Mouse (Mus musculus) forebrain, embryonic 11.5 days (tissue): ENCODE measurements around the gene Cyp17a1. TPM values are rescaled to one million over a fixed set of nuclear protein-coding genes. Genes with fewer than 3 reads are reported as not detected.

Experiments
- ATAC-seq: fragments of 200-750 bp; cut with Nextera tagmentation; replicated peaks from 2 replicates; pipeline ENCODE4 v1.8.0; 2017; ENCODE audit warnings: moderate TSS enrichment; ENCODE audit not compliant: low FRiP score
- DNase-seq: peaks from one replicate; pipeline ENCODE4 v3.0.0-alpha.2; 2017; ENCODE audit warnings: low spot score
- H3K27ac ChIP-seq: fragments of 300-500 bp; sonication (generic); 2 replicates; pipeline ENCODE4 v1.5.1; 2014; ENCODE audit warnings: low read depth, low read length
- H3K27me3 ChIP-seq: fragments of 300-500 bp; sonication (generic); 2 replicates; pipeline ENCODE4 v1.6.1; 2014; ENCODE audit warnings: mild to moderate bottlenecking, low read length, mixed read lengths; ENCODE audit not compliant: control insufficient read depth, insufficient read depth
- H3K36me3 ChIP-seq: fragments of 300-500 bp; sonication (generic); 2 replicates; pipeline ENCODE4 v1.6.1; 2014; ENCODE audit warnings: mild to moderate bottlenecking, low read length, moderate library complexity, mixed read lengths; ENCODE audit not compliant: control insufficient read depth, insufficient read depth
- H3K4me1 ChIP-seq: fragments of 300-500 bp; sonication (generic); replicated peaks from 2 replicates; pipeline ENCODE4 v1.6.1; 2014; ENCODE audit warnings: low read length, mixed read lengths; ENCODE audit not compliant: control insufficient read depth, insufficient read depth
- H3K4me2 ChIP-seq: fragments of 300-500 bp; sonication (generic); 2 replicates; pipeline ENCODE4 v1.6.1; 2014; ENCODE audit warnings: low read depth, mild to moderate bottlenecking, low read length, moderate library complexity, mixed read lengths; ENCODE audit not compliant: severe bottlenecking
- H3K4me3 ChIP-seq: fragments of 300-500 bp; sonication (generic); 2 replicates; pipeline ENCODE4 v1.5.1; 2014; ENCODE audit warnings: low read depth, low read length
- H3K9ac ChIP-seq: fragments of 300-500 bp; sonication (generic); 2 replicates; pipeline ENCODE4 v1.6.1; 2014; ENCODE audit warnings: low read length
- H3K9me3 ChIP-seq: fragments of 300-500 bp; sonication (generic); 2 replicates; pipeline ENCODE4 v1.6.1; 2016; ENCODE audit warnings: low read length, mixed read lengths; ENCODE audit not compliant: control insufficient read depth
- WGBS: fragments of 180-500 bp; shearing (Covaris S2); extraction: QIAGEN DNeasy Blood & Tissue Kit; methylation state at CpG from one replicate; pipeline ENCODE4 v1.1.7; 2014; 5-methylcytosine and 5-hydroxymethylcytosine counted together
- polyA plus RNA-seq: library from polyadenylated mRNA; unstranded; fragments of >200 nt; fragmentation: Nextera tagmentation; extraction: Ambion mirVana; gene quantifications from 2 replicates; pipeline ENCODE4 v1.2.1, GENCODE M21; 2014

Cyp17a1 gene
- polyA plus RNA-seq, 1 experiment from 2014 or later: not detected

DNA sequence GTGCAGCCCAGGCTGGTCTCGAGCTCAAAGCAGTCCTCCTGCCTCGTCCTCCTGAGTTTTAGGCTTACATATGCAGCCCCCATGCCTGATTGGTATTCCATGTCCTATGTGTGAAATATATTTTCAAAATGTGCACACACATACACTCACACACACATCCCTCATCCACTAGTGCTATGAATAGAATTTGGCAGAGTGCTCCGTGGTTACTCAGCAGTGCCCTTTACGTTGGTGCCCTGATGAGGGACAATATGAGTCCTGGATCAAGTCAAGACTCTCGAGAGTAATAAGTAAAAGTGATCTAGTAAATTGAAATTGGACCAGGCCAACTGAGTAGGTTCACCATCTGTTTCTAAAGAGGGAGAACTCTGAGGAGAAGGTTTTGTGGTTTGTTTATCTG lies 29.7 kb downstream of the Cyp17a1 start:
- H3K27me3 ChIP-seq: no peaks in the 10 kb centered on the region
- H3K27ac ChIP-seq: no peak overlapping the region
- no peaks in the 10 kb centered on the region for H3K9me3 ChIP-seq
- DNase-seq: no peak
- H3K4me1 ChIP-seq: peaks cover 12% of the 10 kb centered on the region
- 89% methylated on average over 5 of the region's 5 CpGs for WGBS
- H3K4me2 ChIP-seq: no peak overlapping the region
- ATAC-seq: no peak
- no peak overlapping the region for H3K4me3 ChIP-seq
- no peak overlapping the region for H3K9ac ChIP-seq
- H3K36me3 ChIP-seq: no peaks in the 10 kb centered on the region

DNA sequence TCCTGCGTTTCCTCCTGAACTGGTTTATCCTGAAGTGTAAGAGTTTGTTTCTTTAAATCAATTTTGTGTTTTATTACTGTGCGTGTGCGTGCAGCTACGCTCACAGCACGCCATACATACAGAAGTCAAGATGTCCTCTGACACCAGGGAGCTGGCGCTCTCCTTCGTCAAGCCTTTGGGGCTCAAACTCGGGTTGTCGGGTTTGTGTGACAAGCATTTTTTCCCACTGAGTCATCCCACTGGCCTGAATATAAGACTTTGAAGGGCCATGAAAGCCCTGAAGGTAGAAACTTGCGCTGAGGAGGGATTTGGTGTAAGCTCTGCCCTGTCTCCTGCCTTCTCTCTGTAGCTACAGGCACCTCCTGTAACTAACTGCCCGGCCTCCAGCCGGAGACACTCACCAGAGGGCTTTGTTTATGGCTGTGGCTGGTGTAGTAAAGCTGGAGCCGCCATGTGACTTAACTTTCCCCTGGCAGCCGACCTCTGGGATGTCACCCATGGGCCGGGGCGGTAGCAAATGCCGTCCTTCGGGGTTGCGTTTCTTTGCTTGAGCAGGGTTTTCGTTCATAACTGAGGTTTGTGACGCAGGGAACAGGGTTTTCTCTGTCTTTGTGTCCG lies 30.7 kb downstream of the Cyp17a1 start:
- WGBS: 77% methylated on average over 22 of the region's 22 CpGs
- Histone ChIP-seq H3K27ac (no peak overlapping the region), H3K9me3 (no peaks in the 10 kb centered on the region), H3K4me3 (no peak overlapping the region), H3K36me3 (no peaks in the 10 kb centered on the region; the same call in 1 of the 2 replicates), H3K4me1 (peaks cover 12% of the 10 kb centered on the region), H3K9ac (no peak overlapping the region), H3K4me2 (no peak overlapping the region), H3K27me3 (no peaks in the 10 kb centered on the region)
- DNase-seq (no peak), ATAC-seq (no peak)

DNA sequence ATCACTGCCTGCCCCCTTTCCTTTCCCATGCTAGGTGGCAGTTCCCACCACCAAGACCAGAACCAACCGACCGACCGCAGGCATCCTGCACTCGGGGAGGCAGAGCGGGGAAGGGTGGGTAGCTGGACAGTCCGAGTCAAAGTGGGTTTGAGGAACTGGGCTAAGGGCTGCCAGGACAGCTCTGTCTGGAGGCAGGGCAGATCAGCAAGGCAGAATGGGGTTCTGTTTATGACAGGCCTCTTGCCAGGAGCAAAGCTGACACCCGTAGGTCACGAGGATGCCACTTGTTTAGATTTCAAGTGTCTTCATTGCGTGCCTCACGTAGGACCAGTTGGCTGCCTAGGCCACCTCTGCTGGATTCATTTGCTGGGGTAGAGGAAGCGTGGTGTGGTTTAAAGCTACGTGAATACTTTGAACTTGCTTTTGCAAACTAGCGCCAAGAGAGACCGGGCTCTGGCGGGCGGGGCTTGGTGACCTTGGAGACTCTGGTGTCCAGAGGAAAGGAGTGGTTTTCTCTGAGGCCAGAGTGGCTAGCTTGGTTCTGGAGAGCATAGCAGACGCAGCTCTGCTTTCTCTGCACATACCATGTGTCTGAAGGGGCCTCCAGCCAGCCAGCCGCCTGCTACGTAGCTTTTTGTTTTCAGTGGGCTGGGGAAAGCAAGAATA lies 31.4 kb downstream of the Cyp17a1 start:
- Histone ChIP-seq H3K27me3 (no peaks in the 10 kb centered on the region), H3K9ac (no peak overlapping the region), H3K4me2 (no peak overlapping the region), H3K9me3 (no peaks in the 10 kb centered on the region), H3K4me1 (peaks cover 12% of the 10 kb centered on the region), H3K27ac (peak overlapping the region; percentile 42; the same call in 1 of the 2 replicates), H3K4me3 (no peak overlapping the region), H3K36me3 (no peaks in the 10 kb centered on the region; the same call in 1 of the 2 replicates)
- WGBS: 72% methylated on average over 19 of the region's 19 CpGs
- DNase-seq (no peak), ATAC-seq (no peak)

DNA sequence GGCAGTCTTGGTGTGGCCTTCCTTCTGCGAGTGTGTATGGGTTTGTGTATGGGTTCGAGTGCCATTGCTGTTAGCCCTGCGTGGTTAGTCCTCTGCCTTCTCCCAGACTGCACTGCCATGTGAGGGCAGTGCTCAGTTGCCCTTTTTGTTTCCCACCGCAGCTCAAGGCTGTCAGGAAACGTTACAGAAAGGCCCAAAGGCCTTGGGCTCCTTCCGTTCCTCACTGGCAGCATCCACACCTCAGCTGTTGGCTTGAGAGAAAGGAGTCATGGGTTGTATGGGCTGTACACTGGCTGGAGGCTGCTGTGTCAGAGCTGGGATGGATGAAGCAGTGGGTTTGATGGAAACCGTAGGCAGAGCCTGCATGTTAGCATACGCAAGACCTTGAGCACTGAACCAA lies 32.2 kb downstream of the Cyp17a1 start:
- Histone ChIP-seq H3K9ac (no peak overlapping the region), H3K36me3 (no peaks in the 10 kb centered on the region; the same call in 1 of the 2 replicates), H3K9me3 (no peaks in the 10 kb centered on the region), H3K4me3 (no peak overlapping the region), H3K27ac (no peak overlapping the region), H3K4me2 (no peak overlapping the region), H3K4me1 (peaks cover 12% of the 10 kb centered on the region), H3K27me3 (no peaks in the 10 kb centered on the region)
- no peak for DNase-seq
- WGBS: 94% methylated on average over 8 of the region's 8 CpGs
- ATAC-seq: no peak

DNA sequence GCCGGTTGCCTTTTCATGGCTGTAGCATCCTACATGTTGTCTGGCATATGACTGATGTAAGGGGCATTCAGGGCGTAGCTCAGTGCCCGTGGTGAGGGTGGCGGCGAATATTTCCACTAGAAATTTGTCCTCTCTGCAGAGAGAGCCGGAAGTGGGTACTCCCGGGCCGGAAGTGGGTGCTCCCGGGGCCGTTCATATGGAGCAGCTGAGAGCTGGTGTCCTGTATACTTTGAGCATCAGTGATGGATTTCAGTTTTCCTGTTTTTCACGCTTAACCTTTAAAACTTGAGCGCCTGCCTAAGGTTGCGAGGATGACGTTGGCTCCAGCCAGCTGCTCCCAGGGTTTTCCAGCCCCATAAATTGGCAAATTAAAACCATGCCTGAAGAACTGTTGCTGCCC lies 33.5 kb downstream of the Cyp17a1 start:
- DNase-seq (no peak), ATAC-seq (no peak)
- no peak overlapping the region for H3K4me3 ChIP-seq
- no peaks in the 10 kb centered on the region; the same call in 1 of the 2 replicates for H3K36me3 ChIP-seq
- no peak overlapping the region for H3K9ac ChIP-seq
- no peaks in the 10 kb centered on the region for H3K9me3 ChIP-seq
- peaks cover 3% of the 10 kb centered on the region; the same call in 1 of the 2 replicates for H3K4me1 ChIP-seq
- no peaks in the 10 kb centered on the region for H3K27me3 ChIP-seq
- H3K4me2 ChIP-seq: no peak overlapping the region
- no peak overlapping the region for H3K27ac ChIP-seq
- 90% methylated on average over 14 of the region's 14 CpGs for WGBS

DNA sequence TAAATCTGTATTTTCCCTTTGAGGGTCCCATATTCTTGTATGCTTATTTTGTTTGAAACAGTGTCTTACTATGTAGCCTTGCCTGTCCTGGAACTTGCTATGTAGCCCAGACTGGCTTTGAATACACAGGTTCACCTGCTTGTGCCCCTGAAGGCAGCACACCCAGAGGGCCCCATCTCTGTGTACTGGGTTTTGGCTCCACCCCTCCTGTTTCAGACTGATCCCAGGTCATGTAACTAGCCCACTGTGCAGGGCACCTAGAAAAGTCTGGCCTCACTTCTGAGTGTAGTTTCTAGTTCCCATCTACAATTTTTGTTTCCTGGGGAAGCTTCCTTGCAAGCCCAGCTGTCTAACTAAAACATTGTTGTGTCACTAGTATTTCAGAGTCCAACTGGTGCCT lies 33.9 kb downstream of the Cyp17a1 start:
- Histone ChIP-seq H3K4me3 (no peak overlapping the region), H3K27ac (no peak overlapping the region), H3K9me3 (no peaks in the 10 kb centered on the region), H3K36me3 (no peaks in the 10 kb centered on the region; the same call in 1 of the 2 replicates), H3K9ac (no peak overlapping the region), H3K4me1 (no peaks in the 10 kb centered on the region), H3K4me2 (no peak overlapping the region), H3K27me3 (no peaks in the 10 kb centered on the region)
- no peak for ATAC-seq
- no peak for DNase-seq

DNA sequence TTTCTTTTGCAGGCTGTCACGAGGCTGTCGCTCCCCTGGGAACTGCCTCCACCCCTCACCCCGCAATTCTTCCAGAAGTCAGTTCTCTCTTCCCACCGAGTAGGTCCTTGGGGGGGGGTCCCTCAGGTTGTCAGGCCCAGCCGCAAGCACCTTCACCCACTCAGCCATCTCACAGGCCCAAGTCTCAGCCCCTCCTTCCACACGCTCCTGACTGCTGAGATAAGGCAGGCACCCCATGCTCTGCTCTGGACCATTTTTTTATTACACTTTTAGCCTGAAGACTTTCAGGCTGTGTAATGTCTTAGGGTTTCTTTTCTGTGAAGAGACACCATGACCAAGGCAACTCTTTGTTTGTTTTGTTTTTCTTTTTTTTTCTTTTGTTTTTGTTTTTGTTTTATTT lies 35.4 kb downstream of the Cyp17a1 start:
- no peaks in the 10 kb centered on the region for H3K4me1 ChIP-seq
- H3K27ac ChIP-seq: no peak overlapping the region
- ATAC-seq (no peak), DNase-seq (no peak)
- no peaks in the 10 kb centered on the region for H3K27me3 ChIP-seq
- no peak overlapping the region for H3K9ac ChIP-seq
- no peak overlapping the region for H3K4me3 ChIP-seq
- H3K4me2 ChIP-seq: no peak overlapping the region
- no peaks in the 10 kb centered on the region; the same call in 1 of the 2 replicates for H3K36me3 ChIP-seq
- WGBS: 86% methylated on average over 6 of the region's 6 CpGs
- H3K9me3 ChIP-seq: no peaks in the 10 kb centered on the region

DNA sequence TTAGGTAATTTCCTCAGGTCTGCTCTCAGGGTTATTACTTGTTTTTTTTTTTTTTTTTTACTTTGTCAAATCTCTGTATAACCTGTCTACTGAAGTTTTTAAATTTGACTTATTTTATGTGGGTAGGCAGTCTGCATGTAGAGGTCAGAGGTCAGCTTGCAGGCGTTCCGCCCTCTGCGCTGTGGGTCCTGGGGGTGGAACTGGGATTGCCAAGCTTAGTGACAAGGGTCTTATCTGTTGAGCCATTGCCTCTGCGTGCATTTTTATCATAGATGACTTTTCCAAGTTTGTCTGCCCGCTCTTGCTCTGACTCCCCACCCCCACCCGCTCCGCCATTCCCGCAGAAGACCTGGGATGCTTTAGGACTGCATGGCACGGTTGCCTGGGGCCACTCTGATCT lies 37.2 kb downstream of the Cyp17a1 start:
- WGBS: 84% methylated on average over 9 of the region's 9 CpGs
- H3K9me3 ChIP-seq: no peaks in the 10 kb centered on the region
- no peaks in the 10 kb centered on the region; the same call in 1 of the 2 replicates for H3K36me3 ChIP-seq
- H3K4me2 ChIP-seq: no peak overlapping the region
- H3K4me3 ChIP-seq: no peak overlapping the region
- DNase-seq: no peak
- no peak overlapping the region for H3K9ac ChIP-seq
- H3K4me1 ChIP-seq: no peaks in the 10 kb centered on the region
- no peaks in the 10 kb centered on the region for H3K27me3 ChIP-seq
- ATAC-seq: no peak
- no peak overlapping the region for H3K27ac ChIP-seq

DNA sequence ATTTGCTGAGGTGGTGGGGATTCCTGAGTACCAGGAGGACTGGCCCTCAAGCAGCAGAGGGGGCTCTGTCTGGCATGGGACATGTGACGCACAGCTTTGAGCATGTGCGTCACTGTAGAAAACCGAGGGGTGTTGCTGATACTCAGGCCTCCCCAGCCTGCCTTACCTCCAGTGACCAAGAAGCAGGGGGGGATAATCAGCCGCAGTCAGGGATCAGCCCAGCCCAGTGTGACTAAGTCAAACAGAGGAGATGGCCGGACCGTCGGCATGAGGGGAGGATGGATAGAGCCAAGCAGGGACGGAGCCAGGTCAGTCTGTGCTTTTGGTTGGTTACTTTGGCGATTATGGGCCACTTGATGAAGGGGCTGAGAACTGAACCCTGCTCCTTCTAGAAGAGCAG lies 41.3 kb downstream of the Cyp17a1 start:
- ATAC-seq (no peak), DNase-seq (no peak)
- no peaks in the 10 kb centered on the region for H3K27me3 ChIP-seq
- H3K27ac ChIP-seq: no peak overlapping the region
- 86% methylated on average over 9 of the region's 9 CpGs for WGBS
- no peaks in the 10 kb centered on the region for H3K36me3 ChIP-seq
- no peak overlapping the region for H3K9ac ChIP-seq
- H3K4me2 ChIP-seq: no peak overlapping the region
- H3K9me3 ChIP-seq: no peaks in the 10 kb centered on the region
- H3K4me3 ChIP-seq: no peak overlapping the region
- no peaks in the 10 kb centered on the region for H3K4me1 ChIP-seq
